Mouse (Mus musculus) neural tube, embryonic 11.5 days (tissue): ENCODE measurements around the gene Cfl2. TPM values are rescaled to one million over a fixed set of nuclear protein-coding genes. Genes with fewer than 3 reads are reported as not detected.
"Not testable (repeated sequence)": the region's sequence is repeated elsewhere in the genome, so short reads cannot be mapped to it uniquely, and the experiment has no call there.

Experiments
- ATAC-seq: fragments of 200-750 bp; cut with Nextera tagmentation; 2 replicates; pipeline ENCODE4 v1.8.0; 2017; ENCODE audit warnings: moderate number of reproducible peaks, mild to moderate bottlenecking, moderate TSS enrichment, moderate library complexity; ENCODE audit not compliant: insufficient read depth, low FRiP score, low TSS enrichment
- DNase-seq: peaks from one replicate; pipeline ENCODE4 v3.0.0-alpha.2; 2015; ENCODE audit warnings: low spot score
- H3K27ac ChIP-seq: fragments of 300-500 bp; sonication (generic); 2 replicates; pipeline ENCODE4 v1.5.1; 2014; ENCODE audit warnings: low read depth, mild to moderate bottlenecking, low read length
- H3K27me3 ChIP-seq: fragments of 300-500 bp; sonication (generic); 2 replicates; pipeline ENCODE4 v1.6.1; 2014; ENCODE audit warnings: mild to moderate bottlenecking, low read length, mixed read lengths; ENCODE audit not compliant: control insufficient read depth, insufficient read depth
- H3K36me3 ChIP-seq: fragments of 300-500 bp; sonication (generic); 2 replicates; pipeline ENCODE4 v1.6.1; 2014; ENCODE audit warnings: mild to moderate bottlenecking, low read length, moderate library complexity, mixed read lengths; ENCODE audit not compliant: control insufficient read depth, insufficient read depth
- H3K4me1 ChIP-seq: fragments of 300-500 bp; sonication (generic); 2 replicates; pipeline ENCODE4 v1.6.1; 2014; ENCODE audit warnings: low read length, mixed read lengths; ENCODE audit not compliant: control insufficient read depth, insufficient read depth
- H3K4me2 ChIP-seq: fragments of 300-500 bp; sonication (generic); 2 replicates; pipeline ENCODE4 v1.6.1; 2014; ENCODE audit warnings: low read depth, mild to moderate bottlenecking, moderate library complexity
- H3K4me3 ChIP-seq: fragments of 300-500 bp; sonication (generic); 2 replicates; pipeline ENCODE4 v1.5.1; 2014; ENCODE audit warnings: low read depth, low read length
- H3K9ac ChIP-seq: fragments of 300-500 bp; sonication (generic); 2 replicates; pipeline ENCODE4 v1.6.1; 2014; ENCODE audit warnings: mild to moderate bottlenecking, low read length
- H3K9me3 ChIP-seq: fragments of 300-500 bp; sonication (generic); 2 replicates; pipeline ENCODE4 v1.6.1; 2016; ENCODE audit warnings: low read length; ENCODE audit not compliant: control insufficient read depth
- WGBS: fragments of 180-500 bp; shearing (Covaris S2); extraction: QIAGEN DNeasy Blood & Tissue Kit; methylation state at CpG from one replicate; pipeline ENCODE4 v1.1.7; 2014; 5-methylcytosine and 5-hydroxymethylcytosine counted together
- polyA plus RNA-seq: library from polyadenylated mRNA; unstranded; fragments of >200 nt; fragmentation: Nextera tagmentation; extraction: Ambion mirVana; gene quantifications from 2 replicates; pipeline ENCODE4 v1.2.1, GENCODE M21; 2014

Gene Cfl2
- polyA plus RNA-seq: 340 and 360 TPM in 2 replicates

DNA sequence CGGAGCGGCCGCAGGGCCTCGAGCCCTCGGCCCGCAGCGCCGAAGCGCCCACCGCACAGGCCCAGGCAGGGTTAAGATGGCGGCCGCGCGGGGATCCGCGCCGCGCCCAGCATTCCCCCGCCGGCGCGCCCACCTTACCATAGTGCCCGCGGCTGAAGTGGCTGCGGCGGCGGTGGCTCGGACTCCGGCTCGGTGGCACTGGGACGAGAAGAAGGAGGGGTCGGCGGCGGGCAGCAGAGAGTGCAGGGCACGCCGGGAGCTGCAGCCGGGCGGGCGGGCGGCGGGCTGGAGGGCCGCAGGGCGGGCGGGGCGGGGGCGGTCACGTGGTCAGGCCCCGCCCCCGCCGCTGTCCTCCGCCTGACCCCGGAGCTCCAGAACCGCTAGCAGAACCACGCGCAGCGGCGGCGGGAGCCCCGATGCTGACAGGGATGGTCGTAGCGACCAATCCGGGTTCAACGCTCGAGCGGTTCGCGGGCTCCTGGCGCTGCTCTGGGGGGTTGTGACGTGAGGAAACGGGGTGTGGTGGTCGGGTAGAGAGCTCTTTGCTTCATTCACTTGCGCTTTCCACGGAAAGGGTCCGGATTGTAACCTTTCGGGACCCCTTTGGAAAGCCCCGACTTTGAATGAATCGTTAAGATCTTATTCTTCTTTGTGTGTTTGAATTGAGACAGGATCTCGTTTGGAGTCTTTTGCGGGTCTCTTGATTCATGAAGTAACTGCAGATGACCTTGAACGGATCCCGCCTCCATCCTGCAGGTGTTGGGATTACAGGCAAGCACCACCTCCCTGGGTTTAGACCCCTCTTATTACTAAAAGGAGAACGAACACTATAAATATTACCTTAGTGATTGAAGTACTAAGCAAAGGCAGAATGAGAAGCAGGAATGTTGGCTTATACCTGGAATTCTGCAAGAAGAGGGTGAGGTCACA lies at the start of gene Cfl2:
Cfl2 (minus strand) TSS at position 272 of the 930 bp plus-strand sequence.
- Histone ChIP-seq H3K4me3 (peak within 1 kb of the TSS; percentile 94), H3K9ac (peak within 1 kb of the TSS; percentile 98), H3K4me2 (peak within 1 kb of the TSS; percentile 50), H3K27me3 (no peaks in the 10 kb centered on the region), H3K27ac (peak within 1 kb of the TSS; percentile 96), H3K4me1 (no peaks in the 10 kb centered on the region), H3K36me3 (peaks cover 1% of the 10 kb centered on the region), H3K9me3 (no peaks in the 10 kb centered on the region)
- DNase-seq (peak; percentile 92), ATAC-seq (peak; percentile 95)
- under 1% methylated on average over 71 of the region's 82 CpGs for WGBS

DNA sequence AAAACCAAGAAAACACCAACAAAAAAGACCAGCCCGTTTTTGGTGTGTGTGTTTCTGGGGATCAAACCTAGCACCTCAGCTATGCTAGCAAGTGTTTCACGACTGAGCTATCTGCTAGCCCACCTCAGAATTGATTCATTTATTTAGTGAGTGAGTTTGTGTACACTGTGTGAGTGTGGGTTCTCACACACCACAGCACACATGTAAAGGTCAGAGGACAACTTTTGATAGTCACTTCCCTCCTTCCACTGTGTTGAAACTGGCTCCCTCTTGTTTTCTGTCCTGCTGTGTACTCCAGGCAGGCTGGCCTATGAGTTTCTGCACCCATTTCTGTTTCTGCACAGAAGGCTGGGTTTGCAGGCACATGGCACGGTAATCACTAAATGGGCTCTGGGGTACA lies 47.7 kb upstream of the Cfl2 start:
- Histone ChIP-seq H3K4me1 (no peaks in the 10 kb centered on the region), H3K4me3 (no peak overlapping the region), H3K9me3 (no peaks in the 10 kb centered on the region), H3K27ac (no peak overlapping the region), H3K27me3 (no peaks in the 10 kb centered on the region), H3K9ac (no peak overlapping the region), H3K36me3 (peaks cover 8% of the 10 kb centered on the region), H3K4me2 (no peak overlapping the region)
- WGBS: 93% methylated on average over 3 of the region's 3 CpGs
- ATAC-seq: no peak
- no peak for DNase-seq

DNA sequence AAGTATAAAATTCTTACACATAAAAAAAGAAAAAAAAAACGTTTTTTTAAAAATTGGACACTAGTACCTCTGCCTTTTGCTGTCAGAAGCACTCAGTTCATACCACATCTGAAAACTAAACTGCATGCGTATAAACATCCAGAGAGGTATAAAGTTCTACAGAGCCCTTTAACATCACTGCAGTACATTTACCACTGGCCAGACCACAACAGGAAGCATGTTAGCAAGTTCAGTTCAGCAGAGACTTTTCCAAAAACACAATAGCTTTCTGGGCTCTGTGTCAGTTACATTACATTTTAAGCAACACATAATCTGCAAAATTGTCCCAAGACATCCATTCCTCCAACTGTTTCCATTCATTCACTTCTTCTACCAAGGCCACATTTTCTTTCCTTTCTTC lies 29.9 kb upstream of the Cfl2 start:
- H3K9me3 ChIP-seq, ATAC-seq, H3K27ac ChIP-seq, H3K4me3 ChIP-seq, H3K9ac ChIP-seq, H3K27me3 ChIP-seq, H3K4me1 ChIP-seq, DNase-seq, H3K36me3 ChIP-seq, H3K4me2 ChIP-seq: not testable (repeated sequence)
- WGBS: 48% methylated on average over 1 of the region's 2 CpGs

DNA sequence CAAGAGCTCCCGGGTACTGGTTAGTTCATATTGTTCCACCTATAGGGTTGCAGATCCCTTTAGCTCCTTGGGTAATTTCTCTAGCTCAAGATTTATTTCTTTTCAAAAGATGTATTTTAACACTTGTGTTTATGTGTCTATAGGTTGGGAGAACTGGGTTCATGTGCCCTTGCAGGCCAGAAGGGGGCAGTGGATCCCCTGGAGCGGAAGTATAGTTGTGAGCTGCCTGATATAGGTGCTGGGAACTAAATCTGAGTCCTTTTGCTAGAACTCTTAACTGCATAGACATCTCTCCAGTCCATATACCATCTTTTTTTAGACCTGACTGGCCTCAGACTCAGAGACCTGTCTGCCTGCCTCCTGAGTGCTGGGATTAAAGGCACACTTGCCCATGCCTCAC lies 27.7 kb upstream of the Cfl2 start:
- ATAC-seq (no peak), DNase-seq (no peak)
- 100% methylated on average over 2 of the region's 2 CpGs for WGBS
- H3K27ac ChIP-seq: no peak overlapping the region
- no peak overlapping the region for H3K9ac ChIP-seq
- H3K4me1 ChIP-seq: no peaks in the 10 kb centered on the region
- no peaks in the 10 kb centered on the region for H3K36me3 ChIP-seq
- no peak overlapping the region for H3K4me2 ChIP-seq
- H3K9me3 ChIP-seq: no peaks in the 10 kb centered on the region
- H3K27me3 ChIP-seq: no peaks in the 10 kb centered on the region
- H3K4me3 ChIP-seq: no peak overlapping the region

DNA sequence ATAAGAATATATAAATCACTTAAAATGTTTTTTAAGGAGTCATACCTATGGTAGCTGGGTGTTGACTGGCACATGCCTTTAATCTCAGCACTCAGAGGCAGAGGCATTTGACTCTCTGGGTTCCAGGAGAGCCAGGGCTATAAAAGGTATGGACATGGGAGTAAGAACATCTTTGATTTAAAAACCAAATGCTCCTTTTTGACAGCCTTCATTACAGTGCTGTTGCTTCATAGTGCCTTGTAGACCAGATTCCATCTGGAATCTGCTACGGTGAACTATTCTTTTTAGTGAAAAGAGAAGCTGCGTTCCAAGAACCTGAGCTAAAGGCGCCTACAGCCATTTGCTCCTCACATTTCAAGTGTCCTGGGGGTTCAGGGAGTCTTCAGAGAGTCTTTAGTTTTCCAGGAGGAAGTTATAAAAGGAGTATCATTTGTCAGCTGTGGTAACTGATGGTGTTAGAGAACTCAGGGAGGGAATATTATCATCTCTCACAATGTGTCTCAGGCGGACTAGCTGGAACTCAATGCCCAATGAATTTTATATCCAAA lies 25.0 kb upstream of the Cfl2 start:
- DNase-seq: no peak
- no peak for ATAC-seq
- H3K9ac ChIP-seq: no peak overlapping the region
- no peak overlapping the region for H3K27ac ChIP-seq
- no peaks in the 10 kb centered on the region for H3K27me3 ChIP-seq
- H3K36me3 ChIP-seq: no peaks in the 10 kb centered on the region
- no peak overlapping the region for H3K4me2 ChIP-seq
- no peaks in the 10 kb centered on the region for H3K4me1 ChIP-seq
- WGBS: 78% methylated on average over 4 of the region's 4 CpGs
- no peaks in the 10 kb centered on the region for H3K9me3 ChIP-seq
- H3K4me3 ChIP-seq: no peak overlapping the region

DNA sequence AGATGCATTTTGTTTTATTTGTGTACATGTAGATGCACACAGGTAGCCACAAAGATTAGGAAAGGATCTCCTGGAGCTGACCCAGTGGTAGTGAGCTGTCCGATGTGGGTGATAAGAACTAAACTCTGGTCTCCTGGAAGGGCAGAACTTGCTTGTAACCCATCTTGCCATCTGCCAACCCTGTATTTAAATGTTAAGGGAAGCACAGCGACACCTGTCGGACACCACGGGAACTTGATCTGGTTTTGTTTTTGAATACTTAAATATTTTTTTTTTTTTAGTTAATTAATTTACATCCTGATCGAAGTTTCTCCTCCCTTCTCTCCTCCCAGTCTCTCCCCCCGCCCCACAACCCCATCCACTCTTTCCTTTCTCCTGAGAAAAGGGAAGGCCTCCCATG lies 17.0 kb upstream of the Cfl2 start:
- no peak overlapping the region for H3K27ac ChIP-seq
- H3K9me3 ChIP-seq: no peaks in the 10 kb centered on the region
- H3K9ac ChIP-seq: no peak overlapping the region
- no peaks in the 10 kb centered on the region for H3K27me3 ChIP-seq
- 18% methylated on average over 6 of the region's 6 CpGs for WGBS
- H3K4me3 ChIP-seq: no peak overlapping the region
- ATAC-seq (no peak), DNase-seq (peak; percentile 60)
- no peak overlapping the region for H3K4me2 ChIP-seq
- H3K36me3 ChIP-seq: no peaks in the 10 kb centered on the region
- no peaks in the 10 kb centered on the region for H3K4me1 ChIP-seq

DNA sequence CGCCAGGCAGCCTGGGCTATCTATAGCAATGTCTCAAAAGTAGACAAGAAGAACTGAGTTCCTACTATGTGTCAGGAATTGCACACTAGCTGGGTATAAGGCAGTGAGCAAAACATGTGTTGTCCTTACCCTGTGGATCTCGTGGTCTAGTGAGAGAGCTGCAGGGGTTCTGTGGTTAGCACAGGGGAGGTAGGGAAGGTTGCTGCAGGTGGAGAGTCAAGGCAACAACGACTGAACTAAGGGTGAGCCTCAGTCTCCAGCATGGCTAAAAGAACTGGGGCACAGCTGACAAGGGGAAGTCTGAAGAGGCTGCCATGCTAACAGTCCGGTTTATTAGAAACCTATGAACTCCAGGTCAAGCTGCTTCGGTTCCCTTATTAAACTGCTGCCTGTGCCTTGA lies 16.5 kb upstream of the Cfl2 start:
- DNase-seq: no peak

DNA sequence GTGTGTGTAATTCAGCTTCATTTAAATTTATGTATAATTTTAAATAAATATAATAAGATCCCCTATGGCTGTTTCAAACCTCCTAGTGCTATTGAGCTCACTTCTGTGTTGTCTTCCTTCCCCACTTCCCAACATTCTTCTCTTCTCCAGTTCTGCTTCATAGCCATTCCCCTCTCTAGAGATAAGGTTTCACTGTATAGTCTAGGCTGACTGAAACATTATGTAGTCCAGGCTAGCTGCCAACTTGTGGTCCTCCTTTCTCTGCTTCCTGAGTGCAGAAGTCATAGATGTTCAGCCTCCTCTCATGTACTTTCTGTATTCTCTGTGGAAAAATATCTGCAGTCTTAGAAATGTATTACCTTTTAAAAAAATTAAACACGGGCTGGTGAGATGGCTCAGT lies 15.2 kb upstream of the Cfl2 start:
- H3K4me3 ChIP-seq: no peak overlapping the region
- H3K27me3 ChIP-seq: no peaks in the 10 kb centered on the region
- H3K9me3 ChIP-seq: no peaks in the 10 kb centered on the region
- ATAC-seq (no peak), DNase-seq (no peak)
- WGBS: 81% methylated on average over 1 of the region's 1 CpGs
- no peaks in the 10 kb centered on the region for H3K36me3 ChIP-seq
- no peak overlapping the region for H3K4me2 ChIP-seq
- H3K9ac ChIP-seq: no peak overlapping the region
- H3K4me1 ChIP-seq: no peaks in the 10 kb centered on the region
- no peak overlapping the region for H3K27ac ChIP-seq

More for the DNA sequence above, 16.5 kb upstream of the Cfl2 start:
- no peaks in the 10 kb centered on the region for H3K27me3 ChIP-seq
- H3K4me3 ChIP-seq: no peak overlapping the region
- H3K4me2 ChIP-seq: no peak overlapping the region
- no peak overlapping the region for H3K27ac ChIP-seq
- ATAC-seq: no peak
- H3K4me1 ChIP-seq: no peaks in the 10 kb centered on the region
- H3K36me3 ChIP-seq: no peaks in the 10 kb centered on the region
- WGBS: 78% methylated on average over 5 of the region's 5 CpGs
- no peaks in the 10 kb centered on the region for H3K9me3 ChIP-seq
- no peak overlapping the region for H3K9ac ChIP-seq

DNA sequence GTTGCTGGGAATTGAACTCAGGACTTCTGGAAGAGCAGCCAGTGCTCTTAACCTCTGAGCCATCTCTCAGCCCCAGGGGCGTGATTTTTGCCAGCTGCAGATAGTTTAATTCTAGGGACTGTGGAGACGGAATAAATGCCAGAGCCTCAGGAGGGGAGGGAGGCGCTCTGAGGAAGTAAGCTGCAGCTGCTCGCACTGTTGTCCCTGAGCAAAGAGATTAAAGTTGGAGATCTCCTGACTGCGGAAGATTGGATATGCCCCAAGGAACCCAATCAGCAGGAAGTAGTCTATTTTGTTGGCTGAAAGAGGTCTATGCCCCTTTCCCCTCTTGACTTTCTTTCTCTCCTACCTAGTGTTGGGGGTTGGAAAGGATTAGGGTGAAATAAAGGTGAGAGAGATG lies 14.2 kb upstream of the Cfl2 start:
- Histone ChIP-seq H3K9me3 (no peaks in the 10 kb centered on the region), H3K4me3 (no peak overlapping the region), H3K36me3 (no peaks in the 10 kb centered on the region), H3K9ac (no peak overlapping the region), H3K27me3 (no peaks in the 10 kb centered on the region), H3K4me1 (no peaks in the 10 kb centered on the region), H3K4me2 (no peak overlapping the region), H3K27ac (no peak overlapping the region)
- DNase-seq (no peak), ATAC-seq (no peak)
- WGBS: 47% methylated on average over 5 of the region's 5 CpGs
